Mouse (Mus musculus) urinary bladder, postnatal 14 days (tissue): Measurements from ENCODE around the gene C130050O18Rik.

Experiments used
- DNase-seq: peaks from one replicate; pipeline ENCODE4 v3.0.0; 2021; ENCODE audit warnings: low spot score

The C130050O18Rik gene

GRCm38 (mm10) chr5:139460384-139461067 lies 55.4 kb downstream of the C130050O18Rik start, which contains the start of gene 3110082I17Rik:
Gene 3110082I17Rik (minus strand): TSS chr5:139460527.
- DNase-seq: peak; percentile 99

DNA sequence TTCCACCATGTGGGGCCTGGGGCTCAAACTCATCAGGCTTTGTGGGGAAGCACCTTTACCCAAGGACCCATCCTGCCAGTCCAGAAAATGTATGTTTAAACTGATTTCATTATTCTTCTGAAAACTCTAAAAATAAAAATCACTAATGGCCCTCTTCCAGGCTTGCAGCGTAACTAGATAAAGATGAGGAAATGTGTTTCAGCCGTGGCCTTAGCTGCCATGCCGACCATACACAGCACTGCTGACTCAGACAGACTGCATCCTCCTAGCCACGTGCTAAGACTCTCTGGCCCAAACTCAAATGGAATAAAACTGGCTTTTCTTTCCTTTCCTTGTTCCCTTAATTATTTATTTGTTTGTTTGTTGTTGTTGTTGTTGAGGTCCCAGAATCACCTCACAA lies 59.8 kb downstream of the C130050O18Rik start:
- no peak for DNase-seq
